Mouse (Mus musculus) hematopoietic stem cell, adult 5-6 weeks (primary cell): ENCODE measurements around the gene Gm20605. TPM values are rescaled to one million over a fixed set of nuclear protein-coding genes. Genes with fewer than 3 reads are reported as not detected.
"Not testable (repeated sequence)": the region's sequence is repeated elsewhere in the genome, so short reads cannot be mapped to it uniquely, and the experiment has no call there.

Experiments used
- ATAC-seq, 2 experiments: fragments of 125-278 bp in 1 of 2; replicated peaks in 1 of 2; 2 replicates each; pipeline ENCODE4 v1.8.0; 2016 to 2017; ENCODE audit warnings: inconsistent platforms in 2 of 2, mild to moderate bottlenecking in 2 of 2, moderate number of reproducible peaks in 2 of 2, low read depth in 1 of 2, moderate TSS enrichment in 1 of 2; ENCODE audit not compliant: low FRiP score in 2 of 2, poor library complexity in 2 of 2, severe bottlenecking in 2 of 2, insufficient read depth in 1 of 2, low TSS enrichment in 1 of 2
- total RNA-seq: library from RNA; stranded (forward); fragments of 172-1452, 232-1000 nt; gene quantifications from 2 replicates; pipeline ENCODE4 v1.2.3, GENCODE M21; 2017

Gene Gm20605
- total RNA-seq, 1 experiment from 2014 or later: 4.0 TPM

DNA sequence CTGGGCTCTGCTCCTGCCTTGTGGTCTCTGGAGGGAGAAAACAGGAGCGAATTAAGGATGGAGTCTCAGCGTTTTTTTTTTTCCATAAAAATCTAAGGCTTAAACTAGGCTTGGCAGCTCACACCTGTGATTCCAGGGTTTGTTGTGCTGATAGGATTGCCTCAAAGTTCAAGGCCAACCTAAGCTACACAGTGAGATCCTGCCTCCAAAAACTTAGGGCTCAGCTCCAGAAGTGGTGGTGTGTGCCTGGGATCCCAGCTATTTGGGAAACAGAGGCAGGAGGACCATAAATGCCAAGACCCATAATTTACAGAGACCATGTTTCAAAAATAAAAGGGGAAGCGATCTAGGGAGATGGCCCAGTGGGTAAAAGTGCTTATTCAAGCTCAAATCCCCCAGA, 19.7 kb upstream of the Gm20605 start:
- no peak for ATAC-seq

DNA sequence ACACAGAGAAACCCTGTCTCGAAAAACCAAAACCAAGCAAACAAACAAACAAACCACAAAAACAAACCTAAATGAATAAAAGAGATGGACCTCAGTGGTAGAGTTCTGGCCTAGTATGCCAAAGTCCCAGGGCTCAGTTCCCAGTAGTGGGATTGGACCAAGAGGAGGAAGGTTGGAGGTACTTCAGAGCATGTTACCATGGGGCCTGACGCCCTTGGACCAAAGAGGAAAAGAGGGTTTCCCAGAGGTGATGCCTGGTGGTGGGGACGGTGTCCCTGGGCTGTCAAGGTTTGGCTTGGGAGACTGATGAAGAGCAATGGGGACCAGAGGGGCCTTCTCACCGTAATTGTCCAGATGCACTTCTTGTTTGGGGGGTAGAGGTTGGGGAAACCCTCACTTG, 18.9 kb upstream of the Gm20605 start:
- no peak for ATAC-seq

DNA sequence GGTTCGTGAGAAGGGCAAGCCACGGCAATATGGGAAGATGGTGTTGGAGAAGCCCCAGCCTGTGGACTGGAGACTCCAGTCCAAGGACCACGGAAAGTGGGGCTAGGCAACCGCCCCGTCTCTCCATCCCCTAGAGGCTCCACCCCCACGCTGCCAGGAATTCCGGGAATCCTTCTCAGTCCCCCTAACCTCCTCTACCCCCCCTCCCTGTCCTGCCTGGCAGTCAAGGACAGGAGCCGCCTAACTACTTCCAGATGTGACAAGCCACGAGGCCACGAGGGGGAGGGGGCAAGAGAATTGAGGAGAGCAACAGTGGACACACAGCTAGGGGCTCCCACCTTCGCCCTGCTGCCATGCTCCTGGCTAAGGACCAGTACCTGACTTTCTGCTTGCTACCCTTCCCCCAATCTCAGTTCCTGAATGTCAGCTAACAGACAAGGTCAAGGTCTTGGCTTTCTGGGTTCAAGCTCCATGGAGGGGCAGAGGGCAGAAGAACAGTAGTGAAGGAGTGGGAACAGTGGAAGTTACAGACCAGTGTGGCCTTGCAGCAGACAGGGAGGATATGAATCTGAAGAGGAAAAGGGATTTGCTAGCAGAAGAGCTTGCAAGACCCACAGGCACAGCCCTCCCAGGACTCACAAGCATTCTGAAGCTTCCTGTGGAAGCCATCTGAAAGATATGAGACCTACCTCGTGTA, 18.3 kb upstream of the Gm20605 start:
- ATAC-seq: no peak

DNA sequence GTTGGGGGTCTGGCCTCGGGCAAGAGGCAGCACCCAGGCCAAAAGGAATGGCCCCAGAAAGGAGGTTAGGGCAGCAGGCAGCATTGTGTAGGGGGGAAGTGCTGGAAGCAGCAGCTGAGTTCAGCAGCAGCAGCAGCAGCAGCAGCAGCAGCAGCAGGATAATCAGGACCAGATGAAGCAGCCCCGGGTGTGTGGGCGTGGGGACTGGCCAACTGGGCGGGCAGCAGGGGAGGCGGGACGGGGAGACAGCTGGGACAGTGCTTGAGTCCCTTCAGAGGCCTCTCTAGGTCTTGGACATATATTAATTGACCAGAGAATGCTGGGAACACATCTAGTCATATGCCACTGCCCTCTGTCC, 17.8 kb upstream of the Gm20605 start:
- no peak for ATAC-seq

DNA sequence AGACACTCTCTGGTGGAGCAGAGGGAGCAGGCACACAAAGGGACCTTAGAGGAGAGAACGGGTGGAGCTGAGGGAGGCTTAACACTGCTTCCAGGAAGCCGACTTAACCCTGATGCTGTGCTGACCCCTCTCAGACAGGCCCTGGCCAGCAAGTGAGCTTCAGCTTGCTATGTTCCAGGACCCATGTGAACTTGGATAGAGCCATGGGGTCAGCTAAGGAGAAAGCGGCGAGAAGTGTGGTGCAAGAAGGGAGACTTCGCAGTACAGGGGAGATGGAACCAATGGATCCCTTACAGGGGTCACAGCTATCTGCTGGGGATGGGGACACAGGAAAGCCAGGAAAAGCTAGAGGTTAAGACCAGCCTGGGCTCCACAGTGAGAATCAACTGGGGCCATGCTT, 15.9 kb upstream of the Gm20605 start:
- ATAC-seq: no peak

DNA sequence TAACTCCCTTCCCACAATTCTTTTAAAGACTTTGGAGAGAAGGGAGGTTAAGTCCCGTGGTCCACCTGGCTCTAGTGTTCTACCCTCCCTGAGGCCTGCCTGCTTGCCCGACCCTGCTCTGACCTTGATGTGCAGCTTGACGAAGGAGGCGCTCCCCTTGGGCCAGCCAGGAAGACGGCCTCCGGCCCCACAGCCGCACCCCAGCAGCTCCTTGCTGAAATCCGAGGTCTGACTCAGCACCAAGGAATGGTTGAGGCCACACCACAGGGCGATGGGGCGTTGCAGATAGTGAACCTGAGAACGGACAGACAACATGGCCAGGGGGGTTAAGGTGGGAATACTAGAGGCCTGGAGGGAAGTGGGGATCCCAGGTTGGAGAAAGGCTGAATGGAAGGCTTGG, 15.4 kb upstream of the Gm20605 start, which contains the start of gene Pcolce:
Gene Pcolce, minus strand, starts transcription at position 235 of the 400 bp plus-strand sequence.
- no peak for ATAC-seq

DNA sequence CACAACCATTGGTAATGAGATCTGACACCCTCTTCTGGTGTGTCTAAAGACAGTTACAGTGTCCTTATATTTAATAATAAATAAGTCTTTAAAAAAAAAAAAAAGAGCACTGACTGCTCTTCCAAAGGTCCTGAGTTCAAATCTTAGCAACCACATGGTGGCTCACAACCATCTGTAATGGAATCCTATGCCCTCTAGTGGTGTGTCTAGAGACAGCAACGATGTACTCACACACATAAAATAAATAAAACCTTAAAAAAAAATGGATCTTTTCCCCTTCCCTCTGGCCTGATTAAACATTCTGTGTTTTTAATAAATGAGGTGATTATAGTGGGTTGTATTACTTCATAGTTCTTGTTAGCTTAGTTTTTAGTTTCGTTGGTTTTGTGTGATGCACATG, 14.1 kb upstream of the Gm20605 start:
- not testable (repeated sequence) for ATAC-seq

DNA sequence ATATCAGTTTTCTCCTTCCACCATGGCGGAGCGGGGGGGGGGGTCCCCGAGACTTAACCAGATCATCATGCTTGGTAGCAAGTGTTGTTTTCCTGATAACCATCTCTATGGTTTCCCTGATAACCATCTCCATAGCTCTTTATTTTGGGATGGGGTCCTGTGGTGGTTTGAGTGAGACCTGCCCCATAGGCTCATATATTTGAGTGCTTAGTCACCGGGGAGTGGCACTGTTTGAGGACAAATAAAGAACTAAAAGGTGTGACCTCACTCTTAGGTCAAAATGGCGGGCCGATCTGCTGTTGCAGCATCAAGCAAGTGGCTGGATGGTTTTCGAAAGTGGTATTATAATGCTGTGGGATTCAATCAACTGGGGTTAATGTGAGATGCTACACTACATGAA, 13.6 kb upstream of the Gm20605 start:
- no peak for ATAC-seq

DNA sequence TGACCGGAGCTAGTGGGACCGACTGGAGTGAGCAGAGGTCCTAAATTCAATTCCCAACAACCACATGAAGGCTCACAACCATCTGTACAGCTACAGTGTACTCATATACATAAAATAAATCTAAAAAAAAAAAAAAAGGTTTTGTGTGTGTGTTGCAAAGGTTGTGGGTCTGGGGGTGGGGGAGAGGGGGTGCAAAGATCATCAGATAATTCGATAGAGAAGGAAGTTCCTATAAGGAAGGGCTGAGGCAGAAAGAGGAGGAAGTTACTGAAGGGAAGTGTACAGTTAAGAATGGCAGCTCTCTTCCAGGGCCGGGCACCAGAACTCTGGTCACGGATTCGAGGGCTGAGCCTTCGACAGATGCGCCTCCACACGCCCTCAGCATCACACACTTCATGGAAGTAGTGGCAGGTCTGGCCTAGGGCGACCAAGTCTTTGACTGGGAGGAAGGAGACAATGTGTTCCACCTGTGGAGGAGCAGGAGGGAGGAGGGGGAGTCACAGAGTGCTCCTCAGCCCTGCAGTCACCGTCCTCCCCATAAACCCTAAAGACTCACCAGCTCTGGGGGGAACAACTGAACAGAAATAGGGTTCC, 4.9 kb upstream of the Gm20605 start:
- no peak for ATAC-seq

DNA sequence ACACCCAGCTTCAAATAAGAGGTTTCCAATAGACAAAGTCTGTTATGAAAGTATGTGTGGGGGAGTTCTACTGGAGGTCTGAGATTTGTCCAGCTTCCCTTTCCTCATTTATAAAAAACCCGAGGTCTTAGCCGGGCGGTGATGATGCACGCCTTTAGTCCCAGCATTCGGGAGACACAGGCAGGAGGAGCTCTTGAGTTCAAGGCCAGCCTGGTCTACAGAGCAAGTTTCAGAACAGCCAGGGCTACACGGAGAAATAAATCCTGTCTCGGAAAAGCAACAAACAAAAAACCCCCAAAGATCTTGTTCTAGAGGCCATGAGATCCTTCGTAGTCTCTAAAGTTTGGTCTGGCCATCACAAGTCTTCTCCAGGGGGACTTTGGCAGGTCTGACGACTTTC, 984 bp upstream of the Gm20605 start:
- no peak for ATAC-seq

DNA sequence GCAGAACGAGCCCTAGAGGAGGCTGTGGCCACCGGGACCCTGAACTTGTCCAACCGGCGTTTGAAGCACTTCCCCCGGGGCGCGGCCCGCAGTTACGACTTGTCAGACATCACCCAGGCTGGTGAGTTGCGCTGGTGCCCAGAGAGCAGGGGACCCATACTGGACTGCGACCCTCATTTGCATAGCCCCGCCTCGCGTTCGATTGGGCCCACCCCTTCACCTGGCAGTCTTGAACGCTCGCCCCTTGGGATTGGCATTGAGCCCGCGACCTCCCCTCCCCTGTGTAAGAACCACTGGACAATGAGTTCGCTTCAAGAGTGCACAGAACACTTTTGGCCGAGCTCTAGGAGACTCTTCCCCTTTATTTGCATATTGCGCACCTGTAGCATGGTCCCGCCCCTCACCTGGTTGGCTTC, 339 bp downstream of the Gm20605 start:
- ATAC-seq: peak in 1 of 2 experiments; percentile 1; a peak in 1 of 4 replicates

DNA sequence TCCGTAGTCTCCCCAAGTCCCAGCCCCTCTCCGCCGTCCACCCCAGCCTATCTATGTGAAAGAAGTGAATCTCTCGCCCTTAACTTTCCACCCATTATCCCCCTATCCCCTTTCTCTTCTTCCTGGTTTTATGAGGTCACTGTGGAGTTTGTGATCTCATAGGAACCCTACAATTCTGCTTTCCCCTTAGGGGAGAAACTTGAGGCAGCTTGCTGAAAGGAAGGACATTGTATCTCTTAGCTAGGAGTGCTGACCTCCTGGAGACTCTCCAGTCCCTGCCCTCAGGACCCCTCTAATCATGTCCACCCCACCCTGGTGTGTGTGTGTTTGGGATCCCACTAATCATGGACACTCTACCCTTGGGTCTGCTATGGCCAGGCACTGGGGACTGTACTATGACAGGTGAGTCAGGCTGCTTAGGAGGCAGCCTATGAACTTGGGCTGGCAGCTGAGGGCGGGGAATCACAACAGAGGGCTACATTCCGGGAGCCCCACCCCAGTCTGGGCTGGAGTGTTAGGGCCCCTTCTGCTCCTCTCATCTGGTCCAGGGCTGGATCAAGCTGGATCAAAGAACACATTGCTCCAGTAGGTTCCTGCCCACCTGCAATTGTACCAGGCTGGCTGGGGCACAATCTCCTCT, 1.1 kb downstream of the Gm20605 start:
- no peak for ATAC-seq

DNA sequence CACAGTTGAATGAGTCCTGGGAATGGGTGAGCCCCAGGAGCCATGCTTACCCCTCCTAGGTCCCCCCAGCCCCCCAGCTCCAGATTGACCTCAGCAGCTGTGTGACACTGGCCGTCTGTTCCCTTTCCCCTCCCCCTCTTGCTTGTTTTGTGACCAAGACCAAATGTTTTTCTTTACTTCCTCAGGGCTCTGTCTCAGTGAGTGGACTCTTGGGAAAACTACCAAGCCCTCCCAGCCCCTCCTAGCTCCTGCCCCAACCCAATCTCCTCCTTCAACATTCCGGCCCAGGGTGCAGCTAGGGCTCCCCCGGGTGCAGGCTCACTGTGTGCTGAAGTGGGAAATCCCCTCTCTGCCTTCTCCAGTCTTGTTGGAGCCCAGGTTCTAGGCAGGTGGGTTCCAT, 1.6 kb downstream of the Gm20605 start:
- no peak for ATAC-seq

DNA sequence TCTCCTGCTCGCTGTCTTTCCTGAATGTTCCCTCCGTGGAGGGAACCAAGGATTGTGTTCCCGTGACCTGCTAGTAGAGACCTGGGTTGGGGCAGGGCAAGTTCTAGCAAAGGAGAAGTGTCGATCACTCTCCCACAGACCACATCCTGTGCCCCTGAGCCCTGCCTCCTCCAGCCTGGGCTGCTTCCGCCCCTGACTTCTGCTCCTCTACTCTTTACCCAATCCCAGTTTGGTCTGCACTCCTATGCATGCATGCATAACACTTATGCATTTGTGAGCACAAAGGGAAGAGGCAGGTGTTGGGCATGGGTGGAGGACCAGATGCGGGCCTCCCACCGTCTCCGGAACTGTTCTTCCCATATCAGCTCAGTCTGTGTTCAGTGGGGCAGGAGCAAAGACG, 2.2 kb downstream of the Gm20605 start:
- peak; percentile 57 to 65 for ATAC-seq

DNA sequence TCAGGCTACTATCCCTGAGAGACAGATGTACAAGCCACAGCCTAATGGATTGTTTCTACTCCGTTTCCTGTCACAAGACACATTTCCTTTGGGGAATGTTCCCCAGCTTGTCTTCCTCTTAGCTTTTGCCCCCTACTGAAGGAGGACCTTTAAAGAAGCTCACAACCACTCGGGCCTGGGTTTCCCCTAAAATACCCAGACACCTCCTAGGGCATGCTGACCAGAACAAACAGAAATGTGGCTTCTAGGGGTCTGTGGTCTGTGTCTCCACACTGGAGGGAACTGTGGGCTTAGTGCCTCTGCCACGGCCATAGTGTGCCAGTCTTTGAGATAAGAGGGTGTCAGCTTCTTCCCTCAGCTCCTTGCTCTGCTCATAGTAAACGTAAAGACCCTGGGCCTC, 2.6 kb downstream of the Gm20605 start:
- ATAC-seq: no peak

DNA sequence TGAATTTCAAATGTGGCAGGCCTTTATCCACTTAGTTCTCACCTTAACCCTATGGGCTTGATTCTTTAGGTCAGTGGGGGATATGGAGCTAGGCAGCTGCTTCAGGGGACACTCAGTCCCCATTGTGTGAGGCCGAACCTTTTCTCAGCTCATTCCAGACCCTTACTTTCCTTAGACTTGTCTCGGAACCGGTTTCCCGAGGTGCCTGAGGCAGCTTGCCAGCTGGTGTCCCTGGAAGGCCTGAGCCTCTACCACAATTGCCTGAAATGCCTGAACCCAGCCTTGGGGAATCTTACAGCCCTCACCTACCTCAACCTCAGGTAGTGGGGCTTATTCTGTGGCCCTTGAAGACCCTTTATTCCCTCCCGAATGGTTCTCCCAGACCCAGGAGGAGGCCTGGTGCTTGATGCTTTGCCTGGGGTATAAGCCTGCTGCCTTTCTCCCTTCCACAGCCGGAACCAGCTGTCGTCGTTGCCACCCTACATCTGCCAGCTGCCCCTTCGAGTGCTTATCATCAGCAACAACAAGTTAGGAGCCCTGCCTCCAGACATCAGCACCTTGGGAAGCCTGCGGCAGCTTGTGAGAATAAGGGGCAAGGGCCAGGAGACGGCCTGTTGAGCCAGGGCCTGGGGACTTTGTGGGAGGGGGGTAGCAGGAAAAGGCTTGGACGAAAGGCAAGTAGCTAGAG, 4.6 kb downstream of the Gm20605 start:
- ATAC-seq: no peak

DNA sequence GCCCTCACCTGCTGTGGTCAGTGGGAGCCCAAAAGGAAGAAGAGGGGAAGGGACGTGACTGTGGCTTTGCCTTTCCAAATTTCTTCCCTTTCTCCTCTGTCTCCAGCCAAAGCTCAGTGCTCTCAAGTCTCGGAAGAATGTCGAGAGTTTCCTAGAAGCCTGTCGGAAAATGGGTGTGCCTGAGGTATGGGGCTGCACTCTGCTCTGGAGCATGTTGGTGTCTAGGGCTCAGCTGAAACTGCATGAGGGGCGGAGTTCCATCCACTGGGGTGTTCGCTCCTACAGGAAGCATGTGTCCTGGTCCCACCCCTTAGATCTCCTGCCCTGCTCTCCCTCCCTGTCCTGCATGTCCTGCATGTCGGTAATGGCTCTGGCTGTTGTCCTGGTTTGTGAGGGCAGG, 10.5 kb downstream of the Gm20605 start:
- ATAC-seq: no peak

DNA sequence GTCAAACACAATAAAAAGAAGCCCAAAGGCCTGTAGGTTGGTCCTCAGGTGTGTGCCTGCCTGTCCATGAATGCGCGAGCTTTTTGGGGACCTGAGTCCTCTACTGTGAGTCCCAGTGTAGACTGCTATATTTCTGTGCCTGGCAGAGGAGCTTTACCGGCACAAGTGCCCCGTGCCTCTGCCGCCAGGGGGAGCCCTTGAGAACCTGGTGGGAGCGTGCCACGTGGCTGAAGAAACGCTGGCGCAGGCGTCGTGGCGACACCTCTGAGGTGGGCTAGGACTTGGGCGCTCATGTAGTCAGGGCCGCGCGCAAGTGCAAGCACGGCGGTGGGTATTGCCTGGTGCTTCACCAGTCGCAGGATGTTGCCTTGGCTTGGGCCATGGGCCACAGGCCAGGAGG, 12.1 kb downstream of the Gm20605 start, which contains the start of gene Sap25:
Gene Sap25, plus strand, starts transcription at position 281 of the 400 bp plus-strand sequence.
- ATAC-seq: no peak
